ENCODE assay signal across 8 mouse cellular contexts in the genomic region with DNA sequence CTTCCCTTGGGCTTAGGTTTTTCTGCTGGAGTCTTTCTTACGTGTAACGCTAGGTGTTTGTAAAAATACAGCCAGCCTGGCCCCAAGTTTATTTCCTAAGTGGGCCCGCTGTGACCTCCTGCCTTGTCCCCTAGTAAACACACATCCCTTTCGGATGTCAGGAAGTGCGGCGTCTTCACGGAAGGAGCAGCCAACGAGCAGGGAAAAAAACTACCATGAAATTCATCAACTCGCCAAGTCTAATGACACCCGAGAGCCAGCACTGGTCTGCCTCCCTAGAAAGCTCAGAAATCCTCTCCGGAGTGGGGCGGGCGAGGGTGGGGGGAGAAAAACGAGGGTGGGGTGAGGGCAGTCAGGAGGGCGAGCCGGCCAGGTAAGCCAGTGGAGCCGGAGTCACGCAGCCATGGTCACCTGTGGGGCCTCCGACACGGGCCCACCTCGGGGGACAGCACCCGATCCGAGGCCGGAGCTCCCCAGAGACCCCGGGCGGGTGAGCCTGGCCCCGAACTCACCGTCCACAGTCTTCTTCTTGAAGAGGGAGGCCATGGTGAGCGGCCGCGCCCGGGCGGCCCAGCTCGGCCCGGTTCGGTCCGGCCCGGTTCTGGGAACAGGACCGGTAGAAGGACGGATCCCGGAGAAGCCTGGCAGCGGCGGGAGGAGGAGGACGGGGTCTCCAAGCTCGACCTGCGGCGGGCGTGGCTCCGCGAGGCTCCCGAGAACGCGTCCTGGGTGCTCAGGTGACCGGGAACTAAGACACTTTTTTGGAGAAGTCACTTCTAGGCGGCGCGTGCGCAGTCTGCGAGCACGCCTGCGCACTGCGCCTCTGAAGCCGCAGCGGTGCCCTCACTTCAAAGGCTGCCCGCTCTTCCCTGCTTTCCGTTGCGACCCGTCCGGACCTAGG. TPM values are rescaled to one million over a fixed set of nuclear protein-coding genes. Genes with fewer than 3 reads are reported as not detected.
DNase-seq lines count a peak whose midpoint lies in the region; ATAC-seq and TF ChIP-seq lines count a peak whose summit lies in the region.

Gene Chmp2b, minus strand, starts transcription at position 764 of the 901 bp plus-strand sequence.

- ATAC-seq in G1E (ENCODE audit: extremely low read depth, insufficient number of reproducible peaks, low FRiP score, poor library complexity, severe bottlenecking): peak; percentile 79
- ATAC-seq in forebrain, embryonic 16.5 days: peak; percentile 97
- peak; percentile 94 for ATAC-seq in lung, embryonic 16.5 days (ENCODE audit: low read depth)

- H3K4me2 ChIP-seq in forebrain, embryonic 16.5 days (ENCODE audit: low read length): peak within 1 kb of the TSS; percentile 79
- H3K4me2 ChIP-seq in lung, embryonic 16.5 days (ENCODE audit: low read depth, low read length): peak within 1 kb of the TSS; percentile 77

- H3K9ac ChIP-seq in forebrain, embryonic 16.5 days (replicated peaks; ENCODE audit: low read depth, low read length): peak within 1 kb of the TSS; percentile 93
- peak within 1 kb of the TSS; percentile 95 for H3K9ac ChIP-seq in lung, embryonic 16.5 days (ENCODE audit: low read length)

- H3K27me3 ChIP-seq in G1E (ENCODE audit: insufficient read depth, low read length): no peaks in the 10 kb centered on the region
- no peaks in the 10 kb centered on the region for H3K27me3 ChIP-seq in forebrain, embryonic 16.5 days (replicated peaks; ENCODE audit: control insufficient read depth, insufficient read depth, low read length)
- H3K27me3 ChIP-seq in lung, embryonic 16.5 days (ENCODE audit: control insufficient read depth, insufficient read depth, low read depth, low read length): no peaks in the 10 kb centered on the region

- DNase-seq in G1E (ENCODE audit: low spot score): peak; percentile 82
- peak; percentile 91 for DNase-seq in cerebellum, adult 11-12 months
- peak; percentile 82 to 84 for DNase-seq in heart, postnatal 36 days
- DNase-seq in layer of hippocampus, adult 8-10 months (ENCODE audit: low spot score in 2 of 2): peak; percentile 74 to 84
- DNase-seq in ovary, postnatal 10 days (ENCODE audit: low spot score): peak; percentile 56
- peak; percentile 88 for DNase-seq in thymus, postnatal 14 days

- intact Hi-C loops in heart, postnatal 36 days (cut with DNase I): no loop called here

- H3K27ac ChIP-seq in forebrain, embryonic 16.5 days (ENCODE audit: low read length): no peak within 1 kb of the TSS; the same call in 1 of the 2 replicates
- peak within 1 kb of the TSS; percentile 31 for H3K27ac ChIP-seq in lung, embryonic 16.5 days (ENCODE audit: low read length)

- peaks cover 21% of the 10 kb centered on the region for H3K4me1 ChIP-seq in G1E (ENCODE audit: insufficient read depth, low read depth, low read length)
- peaks cover 11% of the 10 kb centered on the region for H3K4me1 ChIP-seq in forebrain, embryonic 16.5 days (replicated peaks; ENCODE audit: control insufficient read depth, insufficient read depth, low read length)
- peaks cover 11% of the 10 kb centered on the region for H3K4me1 ChIP-seq in lung, embryonic 16.5 days (replicated peaks; ENCODE audit: control insufficient read depth, insufficient read depth, low read length)

- under 1% methylated on average over 67 of the region's 69 CpGs for WGBS in forebrain, embryonic 16.5 days
- under 1% methylated on average over 62 of the region's 69 CpGs for WGBS in lung, embryonic 16.5 days

- peaks cover 16% of the 10 kb centered on the region for H3K36me3 ChIP-seq in G1E (replicated peaks)
- no peaks in the 10 kb centered on the region for H3K36me3 ChIP-seq in forebrain, embryonic 16.5 days (ENCODE audit: control insufficient read depth, insufficient read depth)
- H3K36me3 ChIP-seq in lung, embryonic 16.5 days (ENCODE audit: control insufficient read depth, insufficient read depth, low read length): no peaks in the 10 kb centered on the region

- no peaks in the 10 kb centered on the region for H3K9me3 ChIP-seq in G1E (replicated peaks)
- no peaks in the 10 kb centered on the region for H3K9me3 ChIP-seq in forebrain, embryonic 16.5 days (ENCODE audit: control insufficient read depth, low read length)
- H3K9me3 ChIP-seq in lung, embryonic 16.5 days (ENCODE audit: control insufficient read depth, low read length): no peaks in the 10 kb centered on the region

- peak within 1 kb of the TSS; percentile 89 for H3K4me3 ChIP-seq in G1E (ENCODE audit: low read depth, low read length)
- H3K4me3 ChIP-seq in forebrain, embryonic 16.5 days (replicated peaks; ENCODE audit: low read length): peak within 1 kb of the TSS; percentile 100
- peak within 1 kb of the TSS; percentile 100 for H3K4me3 ChIP-seq in lung, embryonic 16.5 days (ENCODE audit: low read length)

- TF ChIP-seq CTCF in G1E (IDR thresholded peaks at IDR 0.05; ENCODE audit: low read depth, low read length): no peak

RNA-seq across cellular contexts. Expression of gene Chmp2b, which starts in this region (rescaled TPM):
- total RNA-seq in G1E (2014; fragmentation: Nextera tagmentation) (42.5 and 45.7 TPM in 2 replicates), G1E (2017) (38.2 and 46.5 TPM in 2 replicates)
- polyA plus RNA-seq in G1E (2012): 23.8 and 27.1 TPM in 2 replicates
- 69.2 and 76.0 TPM in 2 replicates for polyA plus RNA-seq in forebrain, embryonic 16.5 days (2015; fragmentation: Nextera tagmentation; extraction: Ambion mirVana)
- total RNA-seq in heart, postnatal 36 days (2021): 10 to 100 TPM; 51.2 to 52.1 TPM
- 10 to 100 TPM; 53.9 to 63.1 (median 57.6) TPM for total RNA-seq in layer of hippocampus, adult 8-10 months (2022)
- 90.6 and 90.8 TPM in 2 replicates for polyA plus RNA-seq in lung, embryonic 16.5 days (2015; fragmentation: Nextera tagmentation; extraction: Ambion mirVana)
